Mouse (Mus musculus) CH12.LX (cell line): Measurements from ENCODE around the gene Gm45785.

Experiments
- CTCF ChIP-seq, 2 experiments: IDR thresholded peaks in 1 of 2; conservative IDR thresholded peaks in 1 of 2; 2 replicates each; pipeline ENCODE4 v1.5.1; 2011 to 2012; ENCODE audit warnings: low read depth in 2 of 2, low read length in 2 of 2, improper control_type of control experiment in 1 of 2, inconsistent platforms in 1 of 2, mild to moderate bottlenecking in 1 of 2, moderate library complexity in 1 of 2
- HCFC1 ChIP-seq: IDR thresholded peaks from 2 replicates; pipeline ENCODE4 v1.6.1; 2012; ENCODE audit warnings: low read depth, mild to moderate bottlenecking, inconsistent platforms, low read length, improper control_type of control experiment
- ZC3H11A ChIP-seq: IDR thresholded peaks from 2 replicates; pipeline ENCODE4 v1.6.1; 2012; ENCODE audit warnings: low read depth, mild to moderate bottlenecking, inconsistent platforms, low read length, improper control_type of control experiment

DNA sequence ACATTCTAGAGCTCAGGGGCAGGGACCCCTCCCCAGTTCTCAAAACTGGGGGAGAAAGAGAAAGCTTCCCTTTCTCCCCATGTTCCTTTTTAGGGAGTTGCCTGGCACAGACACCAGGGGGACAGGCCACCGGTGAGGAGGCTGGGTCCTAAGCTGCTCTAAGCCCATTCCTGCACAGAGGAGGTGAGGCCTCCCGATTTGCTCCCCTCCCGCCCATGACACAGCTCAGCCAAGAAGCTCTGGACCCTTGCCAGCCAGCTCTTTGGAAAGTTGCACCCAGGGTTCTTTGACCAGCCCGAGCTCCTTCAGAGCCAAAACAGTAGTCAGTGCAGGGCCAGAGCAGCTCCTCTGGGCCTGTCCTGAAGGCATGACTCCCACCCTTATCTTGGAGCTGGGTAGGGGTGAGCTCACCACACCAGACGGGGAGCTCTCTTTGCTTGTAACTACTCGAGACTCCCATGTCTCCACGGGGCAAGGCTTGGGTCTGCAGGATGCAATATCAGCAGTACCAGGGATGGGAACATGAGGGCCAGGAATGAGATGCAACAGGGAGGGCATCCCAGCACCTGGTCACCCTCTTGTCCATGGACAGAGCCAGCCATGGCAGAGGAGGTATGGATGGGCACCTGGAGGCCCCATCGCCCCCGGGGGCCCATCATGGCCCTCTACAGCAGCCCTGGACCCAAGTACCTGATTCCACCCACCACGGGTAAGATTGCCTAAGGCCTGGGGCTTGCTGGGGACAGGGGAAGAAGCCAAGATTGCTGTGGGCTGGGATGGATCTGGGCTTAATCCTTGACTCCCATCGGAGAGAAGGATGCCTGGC, 8.2 kb downstream of the Gm45785 start, which contains the start of gene Odf3:
- no peak for TF ChIP-seq CTCF (conservative IDR thresholded peaks at IDR 0.05 in 1 of 2, IDR thresholded peaks at IDR 0.05 in 1 of 2; ENCODE audit: low read depth in 2 of 2, low read length in 2 of 2)
- no peak for TF ChIP-seq ZC3H11A
- TF ChIP-seq HCFC1, result no peak
